Mouse (Mus musculus) liver, adult (tissue): ENCODE measurements around the gene Mex3a.
A peak's percentile ranks its signal among the peaks of the same experiment; 100 is the strongest.

ENCODE experiments used
- GATA4 ChIP-seq: IDR thresholded peaks from 2 replicates; pipeline ENCODE4 v1.6.1; 2014; ENCODE audit warnings: mild to moderate bottlenecking, low read length; ENCODE audit not compliant: insufficient replicate concordance

Gene Mex3a

GRCm38 (mm10) chr3:88514231-88515094 lies 17.7 kb upstream of the Mex3a start:
- TF ChIP-seq GATA4: no peak

GRCm38 (mm10) chr3:88515095-88515386 lies 17.2 kb upstream of the Mex3a start:
- TF ChIP-seq GATA4: no peak

GRCm38 (mm10) chr3:88516407-88516806 lies 15.8 kb upstream of the Mex3a start:
- no peak for TF ChIP-seq GATA4

GRCm38 (mm10) chr3:88518411-88518810 lies 13.8 kb upstream of the Mex3a start:
- TF ChIP-seq GATA4: no peak

GRCm38 (mm10) chr3:88520078-88520477 lies 12.1 kb upstream of the Mex3a start:
- no peak for TF ChIP-seq GATA4

GRCm38 (mm10) chr3:88521156-88521555 lies 11.0 kb upstream of the Mex3a start:
- TF ChIP-seq GATA4: no peak

- no peak for TF ChIP-seq GATA4
Observed at GRCm38 (mm10) chr3:88521803-88522331, 10.3 kb upstream of the Mex3a start.

- TF ChIP-seq GATA4: no peak
Observed at GRCm38 (mm10) chr3:88523027-88523426, 9.2 kb upstream of the Mex3a start.

- TF ChIP-seq GATA4: no peak
Observed at GRCm38 (mm10) chr3:88525021-88525420, 7.2 kb upstream of the Mex3a start.

GRCm38 (mm10) chr3:88526157-88527131 lies 5.8 kb upstream of the Mex3a start:
- peak; percentile 59; the same call in 1 of the 2 replicates for TF ChIP-seq GATA4

- TF ChIP-seq GATA4: no peak
Observed at GRCm38 (mm10) chr3:88527565-88527964, 4.6 kb upstream of the Mex3a start.

GRCm38 (mm10) chr3:88528646-88529045 lies 3.5 kb upstream of the Mex3a start:
- no peak for TF ChIP-seq GATA4

GRCm38 (mm10) chr3:88529204-88530000 lies 2.8 kb upstream of the Mex3a start:
- TF ChIP-seq GATA4: no peak

GRCm38 (mm10) chr3:88530082-88530864 lies 1.9 kb upstream of the Mex3a start:
- TF ChIP-seq GATA4: no peak
